Mouse (Mus musculus) liver, postnatal 0 days (tissue): ENCODE measurements around the gene Hephl1.
A peak's percentile ranks its signal among the peaks of the same experiment; 100 is the strongest.

ENCODE experiments used
- CTCF ChIP-seq: sonication (generic); IDR thresholded peaks from 2 replicates; pipeline ENCODE4 v1.5.1; 2016; ENCODE audit warnings: antibody characterized with exemption, low read depth
- EP300 ChIP-seq: IDR thresholded peaks from 2 replicates; pipeline ENCODE4 v1.6.1; 2016; ENCODE audit warnings: antibody characterized with exemption, low read depth, mild to moderate bottlenecking

- TF ChIP-seq CTCF: peak; percentile 81
- no peak for TF ChIP-seq EP300
Observed at GRCm38 (mm10) chr9:15029025-15029727, 82.7 kb downstream of the Hephl1 start.
